In the genomic region with DNA sequence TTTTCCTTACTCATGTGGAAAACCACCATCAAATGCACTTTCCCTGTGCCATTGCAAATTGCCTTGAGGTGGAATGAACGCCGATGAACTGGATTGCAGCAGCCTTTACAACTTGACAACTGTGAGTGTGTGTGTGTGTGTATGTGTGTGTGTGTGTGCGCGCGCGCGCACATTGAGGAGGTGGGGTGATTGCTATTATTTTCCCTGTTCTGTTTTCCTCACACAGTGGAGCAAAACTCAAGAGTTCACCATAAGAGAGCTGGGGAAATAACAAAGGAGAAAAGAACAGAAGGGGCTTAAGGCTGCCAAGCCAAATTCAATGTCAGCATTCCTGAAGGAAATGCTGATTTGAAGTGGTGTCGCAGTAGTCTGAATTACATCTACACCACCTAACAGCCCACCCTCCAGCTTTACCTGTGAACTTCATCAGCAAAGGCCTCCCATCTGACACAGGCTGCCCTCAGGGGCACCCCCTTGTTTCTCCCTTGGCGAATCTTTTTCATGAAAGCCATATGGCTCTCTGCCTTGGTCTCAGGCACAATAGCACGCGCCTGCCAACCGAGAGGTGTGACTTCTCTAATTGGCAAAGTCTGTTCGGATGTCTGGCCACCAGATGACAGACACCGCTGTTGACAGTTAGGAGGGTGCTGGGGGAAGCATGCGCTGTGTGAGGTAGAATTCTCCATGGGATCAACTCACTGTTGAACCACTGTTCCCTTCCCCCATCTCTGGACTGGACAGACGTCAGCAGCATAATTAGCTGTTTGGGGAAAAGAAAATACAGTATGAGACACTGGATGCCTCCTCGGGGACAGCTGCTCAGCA, we compare ENCODE assay signal across 8 mouse cellular contexts. TPM values are rescaled to one million over a fixed set of nuclear protein-coding genes. Genes with fewer than 3 reads are reported as not detected.
DNase-seq lines count a peak whose midpoint lies in the region; ATAC-seq and TF ChIP-seq lines count a peak whose summit lies in the region.
"Had no signal": no experiment of that assay in that cellular context is flagged by ENCODE, and none has a peak within 500 bp of the region (broad histone marks: within the 10 kb centered on the region; RNA-seq: fewer than 3 reads in every experiment).

No protein-coding gene starts in this region.

- no peaks in the 10 kb centered on the region for H3K9me3 ChIP-seq in heart, embryonic 14.5 days (ENCODE audit: control insufficient read depth, low read length)
- H3K9me3 ChIP-seq in limb, embryonic 10.5 days (replicated peaks): no peaks in the 10 kb centered on the region
- H3K9me3 ChIP-seq: stomach, embryonic 15.5 days had no signal

- DNase-seq in cerebellum, adult 2 months: peak; percentile 55 to 64
- peak; percentile 38 for DNase-seq in embryo, embryonic 9.5 days (ENCODE audit: extremely low spot score)
- peak; percentile 83 for DNase-seq in limb, embryonic 10.5 days (ENCODE audit: low spot score)
- DNase-seq in retina, embryonic 14.5 days (ENCODE audit: low spot score): peak; percentile 50
- DNase-seq in ovary, postnatal 14 days (ENCODE audit: low spot score): no peak
- DNase-seq in urinary bladder, postnatal 14 days (ENCODE audit: low spot score): no peak

- H3K4me1 ChIP-seq in cerebellum, adult 2 months (ENCODE audit: control insufficient read depth, insufficient read depth, low read length): peaks cover 12% of the 10 kb centered on the region
- H3K4me1 ChIP-seq in heart, embryonic 14.5 days (ENCODE audit: control insufficient read depth in 2 of 2, insufficient read depth in 2 of 2, low read length in 2 of 2): peaks cover 13 to 18% of the 10 kb centered on the region in 2 experiments
- peaks cover 23% of the 10 kb centered on the region for H3K4me1 ChIP-seq in limb, embryonic 10.5 days

- no peak overlapping the region for H3K9ac ChIP-seq in heart, embryonic 14.5 days (ENCODE audit: low read length)
- H3K9ac ChIP-seq: stomach, embryonic 15.5 days had no signal

- H3K27ac ChIP-seq in cerebellum, adult 2 months (ENCODE audit: insufficient read depth, low read length): no peak overlapping the region
- peak overlapping the region; percentile 11 to 51; a peak in 3 of 4 replicates for H3K27ac ChIP-seq in heart, embryonic 14.5 days (replicated peaks in 1 of 2; ENCODE audit: control insufficient read depth in 1 of 2, insufficient read depth in 1 of 2, low read depth in 2 of 2, low read length in 2 of 2)
- peak overlapping the region; percentile 46 for H3K27ac ChIP-seq in limb, embryonic 10.5 days
- H3K27ac ChIP-seq: stomach, embryonic 15.5 days had no signal

- 32% methylated on average over 17 of the region's 17 CpGs for WGBS in cerebellum, adult 2 months
- 47% methylated on average over 17 of the region's 17 CpGs for WGBS in heart, embryonic 14.5 days
- 45% methylated on average over 17 of the region's 17 CpGs for WGBS in limb, embryonic 10.5 days

- no peaks in the 10 kb centered on the region for H3K27me3 ChIP-seq in cerebellum, adult 2 months (ENCODE audit: control insufficient read depth, insufficient read depth, low read length)
- no peaks in the 10 kb centered on the region for H3K27me3 ChIP-seq in heart, embryonic 14.5 days (ENCODE audit: control insufficient read depth, insufficient read depth, low read length)
- H3K27me3 ChIP-seq in limb, embryonic 10.5 days (ENCODE audit: low read depth, poor library complexity, severe bottlenecking): 0 out of 2 replicates have a peak, but pooled peaks cover 21% of the 10 kb centered on the region
- H3K27me3 ChIP-seq: stomach, embryonic 15.5 days had no signal

- peak overlapping the region; percentile 36 for H3K4me3 ChIP-seq in cerebellum, adult 2 months (replicated peaks; ENCODE audit: insufficient read depth, low read depth, low read length)
- no peak overlapping the region for H3K4me3 ChIP-seq in heart, embryonic 14.5 days (ENCODE audit: control insufficient read depth in 1 of 2, insufficient read depth in 1 of 2, low read depth in 1 of 2, low read length in 2 of 2)
- peak overlapping the region; percentile 13; the same call in 1 of the 2 replicates for H3K4me3 ChIP-seq in limb, embryonic 10.5 days
- H3K4me3 ChIP-seq: stomach, embryonic 15.5 days had no signal

- no peak for TF ChIP-seq POLR2A in cerebellum, adult 2 months (IDR thresholded peaks at IDR 0.05; ENCODE audit: borderline replicate concordance, insufficient read depth, low read length)

- peak; percentile 80 for ATAC-seq in heart, embryonic 14.5 days (ENCODE audit: insufficient number of reproducible peaks, insufficient read depth, low FRiP score, low read depth)

- no peaks in the 10 kb centered on the region for H3K36me3 ChIP-seq in heart, embryonic 14.5 days (ENCODE audit: control insufficient read depth, insufficient read depth, low read length)
- no peaks in the 10 kb centered on the region for H3K36me3 ChIP-seq in limb, embryonic 10.5 days
- H3K36me3 ChIP-seq: stomach, embryonic 15.5 days had no signal

- no peak for TF ChIP-seq CTCF in cerebellum, adult 2 months (IDR thresholded peaks at IDR 0.05; ENCODE audit: borderline replicate concordance, insufficient read depth, low read depth, low read length)

- peak overlapping the region; percentile 41 for H3K4me2 ChIP-seq in heart, embryonic 14.5 days (ENCODE audit: low read length)
- H3K4me2 ChIP-seq: stomach, embryonic 15.5 days had no signal

RNA-seq across cellular contexts. Expression of gene Fyn, which starts 47.6 kb away (rescaled TPM):
- polyA plus RNA-seq in cerebellum, adult 2 months (2012; rRNA removed): 104 and 107 TPM in 2 replicates
- polyA plus RNA-seq in heart, embryonic 14.5 days (2014; fragmentation: Nextera tagmentation; extraction: Ambion mirVana): 20.3 and 22.2 TPM in 2 replicates
- polyA plus RNA-seq in limb, embryonic 10.5 days (2016; fragmentation: Nextera tagmentation; extraction: Ambion mirVana): 13.1 and 16.0 TPM in 2 replicates

Comparison
In these comparisons a context has a peak if more than half of its experiments do, and no peak if none do; other contexts are left out.
1. DNase-seq: peak in cerebellum, adult 2 months (2 of 2), embryo, embryonic 9.5 days (single experiment), limb, embryonic 10.5 days (single experiment) and retina, embryonic 14.5 days (single experiment); none in ovary, postnatal 14 days (single experiment) and urinary bladder, postnatal 14 days (single experiment).
2. H3K4me3 ChIP-seq: peak in cerebellum, adult 2 months (single experiment) and limb, embryonic 10.5 days (single experiment); none in heart, embryonic 14.5 days (0 of 2).